Mouse (Mus musculus): ENCODE results near the gene Mb21d2.

DNA sequence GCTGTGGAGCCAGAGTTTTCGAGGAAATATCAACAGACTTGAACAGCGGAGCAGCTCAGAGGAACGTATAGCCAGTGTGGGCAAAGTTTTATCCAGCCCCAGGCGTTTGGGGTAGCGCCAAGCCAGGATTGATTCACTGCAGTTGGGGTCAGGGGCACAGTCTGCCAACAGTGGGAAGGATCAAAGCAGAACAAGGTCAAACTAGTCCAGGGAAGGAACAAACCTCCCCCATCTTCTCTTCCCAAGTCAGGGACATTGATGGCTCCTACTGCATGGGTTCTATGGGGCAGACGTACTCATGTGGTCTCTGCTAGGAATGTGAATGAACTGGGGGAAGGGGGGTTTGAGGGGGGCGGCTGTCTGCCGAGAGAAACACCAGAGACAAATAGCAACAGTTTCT is 48.7 kb downstream of the Mb21d2 start:
- TF ChIP-seq POLR2A (IDR thresholded peaks at IDR 0.05; ENCODE audit: extremely low read depth, insufficient read depth, low read length) (no peak), CTCF (IDR thresholded peaks at IDR 0.05; ENCODE audit: extremely low read depth, insufficient read depth, low read length) (no peak)

Measured in cortical plate, adult 2 months (tissue).